Mouse (Mus musculus) hindbrain, embryonic 12.5 days (tissue): Measurements from ENCODE around the gene Mrps27. TPM values are rescaled to one million over a fixed set of nuclear protein-coding genes. Genes with fewer than 3 reads are reported as not detected.
"Not testable (repeated sequence)": the region's sequence is repeated elsewhere in the genome, so short reads cannot be mapped to it uniquely, and the experiment has no call there.

Experiments
- ATAC-seq: fragments of 200-750 bp; cut with Nextera tagmentation; 2 replicates; pipeline ENCODE4 v1.8.0; 2017; ENCODE audit warnings: moderate TSS enrichment; ENCODE audit not compliant: low FRiP score
- H3K27ac ChIP-seq: fragments of 300-500 bp; sonication (generic); 2 replicates; pipeline ENCODE4 v1.5.1; 2016; ENCODE audit warnings: mild to moderate bottlenecking
- H3K27me3 ChIP-seq: fragments of 300-500 bp; sonication (generic); 2 replicates; pipeline ENCODE4 v1.6.1; 2016; ENCODE audit warnings: mild to moderate bottlenecking
- H3K36me3 ChIP-seq: fragments of 300-500 bp; sonication (generic); 2 replicates; pipeline ENCODE4 v1.6.1; 2016; ENCODE audit warnings: mild to moderate bottlenecking
- H3K4me1 ChIP-seq: fragments of 300-500 bp; sonication (generic); 2 replicates; pipeline ENCODE4 v1.6.1; 2016
- H3K4me2 ChIP-seq: fragments of 300-500 bp; sonication (generic); replicated peaks from 2 replicates; pipeline ENCODE4 v1.6.1; 2016; ENCODE audit warnings: mild to moderate bottlenecking
- H3K4me3 ChIP-seq: fragments of 300-500 bp; sonication (generic); 2 replicates; pipeline ENCODE4 v1.5.1; 2016; ENCODE audit warnings: mild to moderate bottlenecking
- H3K9ac ChIP-seq: fragments of 300-500 bp; sonication (generic); 2 replicates; pipeline ENCODE4 v1.6.1; 2016; ENCODE audit warnings: mild to moderate bottlenecking, moderate library complexity
- H3K9me3 ChIP-seq: fragments of 300-500 bp; sonication (generic); replicated peaks from 2 replicates; pipeline ENCODE4 v1.6.1; 2016; ENCODE audit warnings: mild to moderate bottlenecking
- WGBS: fragments of 180-500 bp; shearing (Covaris S2); methylation state at CpG from one replicate; pipeline ENCODE4 v1.1.7; 2016; 5-methylcytosine and 5-hydroxymethylcytosine counted together
- polyA plus RNA-seq: library from polyadenylated mRNA; unstranded; fragments of >200 nt; fragmentation: Nextera tagmentation; extraction: Ambion mirVana; gene quantifications from 2 replicates; pipeline ENCODE4 v1.2.1, GENCODE M21; 2016

The Mrps27 gene
- polyA plus RNA-seq, 1 experiment from 2014 or later = 45.9 TPM

DNA sequence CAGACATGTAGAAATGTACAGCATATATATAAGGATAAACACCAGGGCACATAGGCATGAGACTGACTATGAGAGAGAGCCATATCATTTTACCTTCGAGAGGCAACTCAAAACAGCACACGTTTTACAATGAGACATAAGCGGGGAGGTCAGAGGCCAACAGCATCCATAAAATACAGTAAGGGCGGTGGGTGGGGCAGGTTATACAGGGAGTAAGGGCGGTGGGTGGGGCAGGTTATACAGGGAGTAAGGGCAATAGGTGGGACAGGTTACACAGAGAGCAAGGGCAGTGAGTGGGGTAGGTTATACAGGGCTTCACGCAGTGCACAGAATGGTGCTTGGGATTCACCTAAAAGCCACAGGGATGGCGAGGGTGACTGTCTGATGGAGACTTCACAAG, 24.1 kb upstream of the Mrps27 start:
- no peak overlapping the region for H3K4me3 ChIP-seq
- H3K9ac ChIP-seq = no peak overlapping the region
- peaks cover 43% of the 10 kb centered on the region for H3K36me3 ChIP-seq
- no peak overlapping the region for H3K27ac ChIP-seq
- no peaks in the 10 kb centered on the region for H3K4me1 ChIP-seq
- no peaks in the 10 kb centered on the region for H3K27me3 ChIP-seq
- H3K9me3 ChIP-seq = no peaks in the 10 kb centered on the region
- 89% methylated on average over 7 of the region's 7 CpGs for WGBS
- H3K4me2 ChIP-seq = no peak overlapping the region
- ATAC-seq = no peak

DNA sequence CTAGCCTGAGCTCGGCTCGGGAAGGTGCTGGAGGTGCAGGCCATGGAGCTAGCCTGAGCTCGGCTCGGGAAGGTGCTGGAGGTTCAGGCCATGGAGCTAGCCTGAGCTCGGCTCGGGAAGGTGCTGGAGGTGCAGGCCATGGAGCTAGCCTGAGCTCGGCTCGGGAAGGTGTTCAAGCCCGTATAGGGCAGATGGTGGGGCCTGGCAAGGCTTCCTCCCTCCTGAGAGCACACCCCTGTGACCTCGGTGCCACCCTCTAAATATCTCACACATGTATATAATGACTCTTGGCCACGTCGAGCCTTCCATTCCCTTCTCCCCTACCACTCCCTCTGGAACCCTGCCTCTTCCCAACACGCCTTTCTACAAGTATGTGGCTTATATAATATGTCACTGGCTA, 21.7 kb upstream of the Mrps27 start:
- H3K27ac ChIP-seq, H3K4me2 ChIP-seq, ATAC-seq, H3K9me3 ChIP-seq, H3K27me3 ChIP-seq, H3K4me1 ChIP-seq, H3K4me3 ChIP-seq, H3K9ac ChIP-seq: not testable (repeated sequence)
- WGBS = 93% methylated on average over 13 of the region's 13 CpGs
- peaks cover 66% of the 10 kb centered on the region for H3K36me3 ChIP-seq

- 0 out of 2 replicates have a peak, but pooled peaks have one; percentile 22 for ATAC-seq
- Histone ChIP-seq H3K9ac (no peak overlapping the region), H3K36me3 (peaks cover 74% of the 10 kb centered on the region), H3K4me2 (no peak overlapping the region), H3K27me3 (no peaks in the 10 kb centered on the region), H3K4me1 (no peaks in the 10 kb centered on the region), H3K4me3 (no peak overlapping the region), H3K9me3 (no peaks in the 10 kb centered on the region), H3K27ac (no peak overlapping the region)
- 81% methylated on average over 7 of the region's 7 CpGs for WGBS
These were observed 20.8 kb upstream of the Mrps27 start for GRCm38 (mm10) chr13:99323632-99324336.

GRCm38 (mm10) chr13:99324337-99324685, 20.3 kb upstream of the Mrps27 start:
- not testable (repeated sequence) for H3K4me3 ChIP-seq, ATAC-seq, H3K9me3 ChIP-seq, H3K27me3 ChIP-seq, H3K4me1 ChIP-seq, H3K27ac ChIP-seq, H3K9ac ChIP-seq, H3K4me2 ChIP-seq
- 88% methylated on average over 8 of the region's 8 CpGs for WGBS
- peaks cover 76% of the 10 kb centered on the region for H3K36me3 ChIP-seq

DNA sequence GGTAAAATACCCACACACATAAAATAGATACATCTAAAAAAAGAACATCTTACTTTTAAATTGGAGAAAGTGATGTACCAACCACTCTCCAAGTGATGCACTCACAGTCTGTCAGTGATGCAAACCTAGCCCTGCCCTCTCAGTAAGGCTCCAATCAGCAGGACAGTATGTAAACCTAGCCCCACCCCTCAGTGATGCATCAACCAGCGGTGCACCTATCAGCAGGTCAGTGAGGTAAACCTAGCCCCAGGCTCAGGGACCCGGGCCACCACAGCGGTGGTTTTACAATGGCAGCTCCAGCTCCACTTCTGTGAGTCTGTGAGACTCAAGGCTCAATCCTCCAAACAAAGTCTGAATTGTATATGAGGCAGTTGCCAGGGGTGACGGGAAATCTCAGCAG, 13.3 kb upstream of the Mrps27 start:
- no peaks in the 10 kb centered on the region for H3K9me3 ChIP-seq
- WGBS = 71% methylated on average over 4 of the region's 4 CpGs
- ATAC-seq = no peak
- H3K27ac ChIP-seq = no peak overlapping the region
- H3K36me3 ChIP-seq = peaks cover 79% of the 10 kb centered on the region
- H3K4me1 ChIP-seq = no peaks in the 10 kb centered on the region
- H3K27me3 ChIP-seq = no peaks in the 10 kb centered on the region
- H3K4me3 ChIP-seq = no peak overlapping the region
- no peak overlapping the region for H3K9ac ChIP-seq
- no peak overlapping the region for H3K4me2 ChIP-seq

- peaks cover 79% of the 10 kb centered on the region for H3K36me3 ChIP-seq
- H3K4me2 ChIP-seq = no peak overlapping the region
These were observed 7.1 kb upstream of the Mrps27 start for GRCm38 (mm10) chr13:99337510-99337909.

DNA sequence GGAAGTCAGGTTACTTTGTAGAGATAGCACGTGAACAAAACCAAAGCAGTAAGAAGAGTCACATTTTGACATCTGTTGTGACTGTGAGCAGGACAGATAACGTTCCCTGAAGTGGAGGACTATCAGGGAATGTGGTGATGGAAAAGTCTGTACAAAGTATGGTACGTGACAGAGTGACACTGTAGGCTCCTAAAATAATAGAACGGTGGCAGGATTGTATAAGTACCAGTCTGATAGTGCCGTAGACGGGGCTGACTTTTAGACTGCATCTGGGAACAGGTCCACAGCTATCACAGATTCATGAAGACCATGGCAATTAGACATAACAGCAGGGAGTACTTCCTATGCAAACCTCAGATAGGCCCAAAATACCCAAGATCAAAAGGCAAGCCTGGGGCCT, 3.1 kb upstream of the Mrps27 start:
- H3K4me3 ChIP-seq = no peak overlapping the region
- no peaks in the 10 kb centered on the region for H3K27me3 ChIP-seq
- no peak overlapping the region for H3K9ac ChIP-seq
- peaks cover 14% of the 10 kb centered on the region for H3K4me1 ChIP-seq
- peaks cover 54% of the 10 kb centered on the region for H3K36me3 ChIP-seq
- no peaks in the 10 kb centered on the region for H3K9me3 ChIP-seq
- no peak overlapping the region for H3K4me2 ChIP-seq
- ATAC-seq = no peak
- no peak overlapping the region for H3K27ac ChIP-seq
- WGBS = 97% methylated on average over 6 of the region's 6 CpGs

More at GRCm38 (mm10) chr13:99337510-99337909, 7.1 kb upstream of the Mrps27 start:
- 87% methylated on average over 6 of the region's 6 CpGs for WGBS
- no peak for ATAC-seq
- Histone ChIP-seq H3K9ac (no peak overlapping the region), H3K9me3 (no peaks in the 10 kb centered on the region), H3K27me3 (no peaks in the 10 kb centered on the region), H3K4me3 (no peak overlapping the region), H3K27ac (no peak overlapping the region), H3K4me1 (no peaks in the 10 kb centered on the region)

GRCm38 (mm10) chr13:99343876-99344598, 549 bp upstream of the Mrps27 start:
- Histone ChIP-seq H3K4me1 (peaks cover 14% of the 10 kb centered on the region), H3K9ac (peak overlapping the region; percentile 82), H3K27ac (peak overlapping the region; percentile 88), H3K4me2 (peak overlapping the region; percentile 85), H3K4me3 (peak overlapping the region; percentile 87), H3K36me3 (peaks cover 43% of the 10 kb centered on the region), H3K27me3 (no peaks in the 10 kb centered on the region), H3K9me3 (no peaks in the 10 kb centered on the region)
- 3% methylated on average over 30 of the region's 30 CpGs for WGBS
- peak; percentile 85; the same call in 1 of the 2 replicates for ATAC-seq

GRCm38 (mm10) chr13:99350009-99350408, 5.4 kb downstream of the Mrps27 start:
- peaks cover 22% of the 10 kb centered on the region for H3K36me3 ChIP-seq
- no peak overlapping the region for H3K4me2 ChIP-seq
- 93% methylated on average over 6 of the region's 6 CpGs for WGBS
- H3K9me3 ChIP-seq = no peaks in the 10 kb centered on the region
- no peak for ATAC-seq
- no peak overlapping the region for H3K9ac ChIP-seq
- no peak overlapping the region for H3K4me3 ChIP-seq
- H3K27ac ChIP-seq = no peak overlapping the region
- H3K27me3 ChIP-seq = no peaks in the 10 kb centered on the region
- peaks cover 10% of the 10 kb centered on the region for H3K4me1 ChIP-seq

DNA sequence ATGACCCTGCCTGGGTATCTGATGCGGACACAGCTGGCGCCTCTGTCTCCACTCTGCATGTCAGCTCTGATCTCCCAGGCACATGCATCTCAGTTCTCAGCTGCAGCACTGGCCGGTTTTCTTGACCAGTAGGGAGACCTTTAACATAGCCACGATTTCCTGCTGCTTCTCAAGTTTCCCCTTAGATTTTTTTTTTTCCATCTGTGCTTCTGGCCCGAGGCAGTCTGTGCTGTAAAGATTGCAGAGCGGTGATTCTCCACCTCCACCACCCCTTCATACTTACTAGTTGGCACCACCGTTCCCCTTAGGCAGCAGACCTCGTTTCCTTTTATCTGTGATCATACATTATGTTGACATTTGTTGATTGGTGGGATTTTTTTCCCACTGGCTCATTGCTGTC, 6.6 kb downstream of the Mrps27 start:
- Histone ChIP-seq H3K27me3 (no peaks in the 10 kb centered on the region), H3K4me1 (0 out of 2 replicates have a peak, but pooled peaks cover 3% of the 10 kb centered on the region), H3K4me3 (no peak overlapping the region), H3K9ac (no peak overlapping the region), H3K27ac (no peak overlapping the region), H3K36me3 (peaks cover 22% of the 10 kb centered on the region), H3K4me2 (no peak overlapping the region), H3K9me3 (no peaks in the 10 kb centered on the region)
- WGBS = 76% methylated on average over 8 of the region's 8 CpGs
- ATAC-seq = no peak

GRCm38 (mm10) chr13:99351596-99351995, 7.0 kb downstream of the Mrps27 start:
- Histone ChIP-seq H3K27me3 (no peaks in the 10 kb centered on the region), H3K4me1 (0 out of 2 replicates have a peak, but pooled peaks cover 3% of the 10 kb centered on the region), H3K9me3 (no peaks in the 10 kb centered on the region), H3K4me3 (no peak overlapping the region), H3K4me2 (no peak overlapping the region), H3K27ac (no peak overlapping the region), H3K36me3 (peaks cover 22% of the 10 kb centered on the region), H3K9ac (no peak overlapping the region)
- WGBS = 90% methylated on average over 3 of the region's 3 CpGs
- no peak for ATAC-seq

DNA sequence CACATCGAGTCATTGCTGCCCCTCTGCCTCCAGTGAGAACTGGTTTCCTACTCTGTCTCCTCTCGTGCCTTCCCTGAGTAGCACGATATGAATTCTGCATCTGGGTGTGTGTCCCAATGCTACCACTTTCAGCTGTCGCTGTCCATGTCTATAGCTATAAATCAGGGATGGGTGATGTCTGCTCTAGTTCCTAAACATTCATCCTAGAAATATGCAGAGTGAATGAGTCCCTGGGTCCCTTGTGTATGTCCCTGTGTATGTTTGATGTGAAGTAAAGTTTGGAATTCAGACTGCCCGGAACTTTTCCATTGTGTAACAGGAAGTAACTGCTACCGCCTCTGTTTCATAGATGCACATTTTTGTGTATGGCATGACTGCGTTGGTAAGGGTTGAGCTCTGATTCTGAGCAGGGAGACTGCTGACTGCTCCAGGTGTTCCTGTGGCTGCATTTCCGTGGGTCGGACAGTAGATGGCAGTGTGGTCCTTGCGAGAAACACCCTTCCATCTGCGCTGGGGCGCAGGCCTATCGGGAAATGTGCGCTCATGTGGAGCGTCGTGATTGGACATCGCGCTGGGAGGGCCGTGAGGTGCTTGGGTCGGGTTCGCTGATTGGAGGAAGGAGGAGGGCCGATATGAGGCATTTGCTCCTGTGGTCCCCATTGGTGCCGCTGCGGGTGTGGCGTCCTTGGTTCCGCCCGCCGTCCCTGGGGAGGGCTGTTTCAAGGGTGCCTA, 8.3 kb downstream of the Mrps27 start:
- Histone ChIP-seq H3K36me3 (peaks cover 22% of the 10 kb centered on the region), H3K9ac (peak overlapping the region; percentile 50; the same call in 1 of the 2 replicates), H3K4me1 (0 out of 2 replicates have a peak, but pooled peaks cover 3% of the 10 kb centered on the region), H3K4me2 (peak overlapping the region; percentile 68), H3K27ac (peak overlapping the region; percentile 73), H3K4me3 (peak overlapping the region; percentile 43), H3K27me3 (no peaks in the 10 kb centered on the region), H3K9me3 (no peaks in the 10 kb centered on the region)
- peak; percentile 100 for ATAC-seq
- WGBS = 12% methylated on average over 28 of the region's 28 CpGs
